Mouse (Mus musculus) ES-Bruce4 (cell line): ENCODE data around the gene Sema3e.

Experiments used
- CTCF ChIP-seq: IDR thresholded peaks from one replicate; pipeline ENCODE4 v1.8.1; 2011; ENCODE audit warnings: low read depth, low read length
- EP300 ChIP-seq: IDR thresholded peaks from 2 replicates; pipeline ENCODE4 v1.6.1; 2011; ENCODE audit warnings: low read depth, low read length; ENCODE audit not compliant: insufficient read depth
- POLR2A ChIP-seq: IDR thresholded peaks from one replicate; pipeline ENCODE4 v1.8.1; 2011; ENCODE audit warnings: low read length; ENCODE audit not compliant: insufficient read depth

DNA sequence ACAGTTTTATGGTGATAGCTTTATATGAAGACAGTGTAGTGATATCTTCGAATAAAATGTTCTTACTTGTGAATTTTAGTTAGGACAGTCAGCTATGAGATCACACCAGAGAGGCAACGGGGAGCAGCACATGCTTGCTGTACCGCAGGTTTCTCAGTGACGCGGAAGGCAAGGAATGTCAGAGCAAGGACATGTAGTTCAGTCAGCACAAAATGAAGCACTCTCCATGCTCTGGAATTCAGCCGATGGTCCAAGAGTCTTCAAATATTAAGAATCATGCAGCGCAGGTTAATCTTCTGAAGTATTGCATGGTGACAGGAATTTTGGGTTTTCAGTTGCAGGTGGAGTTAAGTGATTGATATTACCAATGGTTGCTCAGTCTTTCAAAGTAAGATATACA, 3.3 kb downstream of the Sema3e start:
- no peak for TF ChIP-seq CTCF
- TF ChIP-seq POLR2A = no peak
- no peak for TF ChIP-seq EP300
